Mouse (Mus musculus) liver, postnatal 0 days (tissue): ENCODE results near the gene Akap8.

Source experiments
- CTCF ChIP-seq: sonication (generic); IDR thresholded peaks from 2 replicates; pipeline ENCODE4 v1.5.1; 2016; ENCODE audit warnings: antibody characterized with exemption, low read depth
- EP300 ChIP-seq: IDR thresholded peaks from 2 replicates; pipeline ENCODE4 v1.6.1; 2016; ENCODE audit warnings: antibody characterized with exemption, low read depth, mild to moderate bottlenecking

GRCm38 (mm10) chr17:32281126-32281525 lies 39.9 kb downstream of the Akap8 start:
- TF ChIP-seq CTCF (no peak), EP300 (no peak)
